Mouse (Mus musculus) layer of hippocampus, adult 9-11 months (tissue): Measurements from ENCODE around the gene Nfix.

ENCODE experiments used
- DNase-seq: peaks from one replicate; pipeline ENCODE4 v3.0.0; 2022

The Nfix gene

GRCm38 (mm10) chr8:84793791-84794485 is 6.2 kb downstream of the Nfix start:
- DNase-seq, result peak; percentile 87

- peak; percentile 78 for DNase-seq
Measured at GRCm38 (mm10) chr8:84793134-84793533, 7.0 kb downstream of the Nfix start.

- no peak for DNase-seq
Measured at GRCm38 (mm10) chr8:84792429-84792947, 7.7 kb downstream of the Nfix start.

DNA sequence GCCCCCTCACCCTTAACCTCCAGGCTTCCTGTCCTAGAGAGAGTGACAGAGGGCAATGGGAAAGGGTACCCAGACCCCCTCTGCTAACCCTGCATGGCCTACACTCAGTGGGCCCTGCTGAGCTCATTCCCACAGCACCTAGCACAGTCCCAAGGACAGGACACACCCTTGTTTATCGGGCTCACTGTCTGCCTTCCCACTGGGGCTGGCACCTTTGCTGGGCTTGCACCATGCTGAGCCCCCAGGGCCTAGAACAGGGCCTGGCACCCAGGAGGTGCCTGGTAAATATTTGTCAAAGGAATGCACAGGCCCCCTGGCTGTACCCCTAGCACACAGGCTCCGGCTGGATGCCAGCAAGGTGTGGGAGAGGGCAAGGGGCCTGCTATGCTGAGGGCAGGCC is 9.6 kb downstream of the Nfix start:
- DNase-seq, result no peak

DNA sequence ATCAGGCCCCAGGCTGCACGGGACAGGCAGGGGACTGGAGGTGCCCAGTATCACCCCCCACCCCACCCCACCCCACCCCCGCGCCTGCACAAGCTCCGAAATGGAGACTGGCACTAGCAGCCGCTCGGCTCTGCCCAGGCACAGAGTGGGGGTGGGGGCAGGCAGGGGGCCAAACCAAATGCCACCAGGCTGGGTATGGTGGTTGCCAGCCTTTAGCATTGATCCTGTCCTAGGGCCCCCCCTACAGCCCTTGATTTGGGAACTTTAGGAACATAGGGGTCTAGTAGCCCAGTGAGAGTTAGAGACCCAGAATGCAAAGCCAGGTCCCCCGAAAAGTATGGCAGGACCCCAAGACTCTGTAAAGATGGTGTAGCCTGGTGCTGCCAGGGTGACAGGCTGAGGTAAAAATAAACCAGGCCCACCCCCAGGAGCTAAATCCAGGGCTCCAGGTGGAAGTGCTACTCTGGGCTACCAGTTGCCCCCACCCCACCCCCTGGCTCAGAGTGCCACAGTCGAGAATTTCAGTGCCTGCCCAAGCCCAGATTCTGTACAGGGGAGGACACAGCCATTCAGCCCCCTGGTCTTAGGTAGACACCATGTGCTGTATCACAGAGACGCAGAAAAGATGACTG is 10.2 kb downstream of the Nfix start:
- DNase-seq, result peak; percentile 85

DNA sequence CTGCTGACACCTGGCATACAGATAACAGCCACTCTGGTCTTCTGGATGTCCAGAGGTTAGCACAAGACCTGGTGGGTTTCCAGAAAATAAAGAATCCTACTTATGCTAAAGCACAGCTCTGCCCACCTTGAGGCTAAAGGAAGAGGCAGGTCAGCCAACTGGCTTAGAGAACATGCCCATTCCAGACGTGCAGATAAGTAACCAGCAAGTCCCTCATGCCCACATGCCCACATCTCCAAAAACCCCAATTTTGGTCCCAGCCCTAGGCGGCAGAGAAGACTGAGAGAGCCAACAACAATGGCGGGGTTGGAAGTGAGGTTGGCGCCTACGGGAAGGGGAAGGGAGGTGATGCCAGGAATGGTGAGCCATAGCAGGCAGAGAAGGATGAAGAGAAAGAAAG is 10.8 kb downstream of the Nfix start:
- DNase-seq, result no peak

DNA sequence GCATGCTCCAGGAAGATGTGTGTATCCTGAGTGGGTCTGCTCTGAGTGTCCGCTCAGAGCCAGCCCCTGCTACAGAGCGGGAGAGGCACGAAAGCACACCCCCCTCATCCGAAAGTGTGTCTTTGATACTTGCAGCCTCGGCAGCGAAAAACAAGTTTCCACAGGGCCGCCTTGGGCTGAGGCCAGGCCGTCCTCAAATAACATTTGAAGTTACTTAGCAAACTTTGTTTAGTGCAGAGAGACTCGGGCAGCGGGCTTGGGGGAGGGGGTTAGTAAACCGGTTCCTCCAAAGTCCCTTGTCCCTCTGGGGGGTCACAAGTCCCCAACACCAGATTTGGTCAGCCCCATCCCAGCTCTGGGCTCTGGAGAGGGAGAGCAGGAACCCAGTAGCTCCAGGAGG is 11.2 kb downstream of the Nfix start:
- DNase-seq, result no peak

- no peak for DNase-seq
Measured at GRCm38 (mm10) chr8:84787523-84788302, 12.4 kb downstream of the Nfix start.

- DNase-seq, result no peak
Measured at GRCm38 (mm10) chr8:84786801-84787467, 13.2 kb downstream of the Nfix start.

- DNase-seq, result no peak
Measured at GRCm38 (mm10) chr8:84785756-84786677, 14.1 kb downstream of the Nfix start.

- DNase-seq, result no peak
Measured at GRCm38 (mm10) chr8:84785506-84785755, 14.7 kb downstream of the Nfix start.

DNA sequence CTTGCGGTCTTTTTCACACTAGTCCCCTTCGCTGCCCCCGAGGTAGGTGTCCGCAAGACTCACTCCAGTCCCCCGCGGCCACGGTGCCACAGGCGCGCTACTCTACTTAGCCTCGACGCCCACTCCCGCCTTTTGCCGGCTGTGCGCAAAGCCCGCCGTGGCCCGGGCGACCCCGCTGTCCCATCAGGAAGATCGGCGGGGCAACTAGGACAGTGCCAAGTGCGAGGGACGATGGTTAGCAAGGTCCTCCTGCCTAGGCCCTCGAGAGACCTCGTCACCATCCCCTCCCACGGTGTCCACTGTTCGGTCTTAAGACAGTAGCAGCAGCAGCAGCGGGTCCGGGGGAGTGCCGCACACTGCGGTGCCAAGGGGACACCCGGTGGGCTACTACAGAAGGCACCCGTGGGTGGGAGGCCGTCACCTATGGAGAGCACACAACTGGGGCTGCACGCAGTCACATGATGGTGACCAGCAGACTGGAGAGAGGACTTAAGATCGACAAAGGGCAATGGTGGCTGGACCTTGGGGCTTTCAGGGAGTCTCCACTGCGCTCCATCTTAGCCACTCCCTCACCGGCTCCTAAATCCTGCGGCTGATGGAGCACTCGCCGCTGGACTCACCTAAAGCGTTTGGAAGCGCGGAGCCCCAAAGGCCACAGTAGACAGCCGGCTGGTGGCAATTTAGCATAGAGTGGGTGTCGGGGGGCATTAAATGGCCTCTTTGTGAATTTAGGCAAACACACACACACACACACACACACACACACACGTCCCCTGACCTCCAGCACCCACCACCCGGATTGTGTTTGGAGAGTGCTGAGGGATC is 15.3 kb downstream of the Nfix start:
- DNase-seq, result no peak

- DNase-seq, result no peak
Measured at GRCm38 (mm10) chr8:84783919-84784581, 16.1 kb downstream of the Nfix start.

DNA sequence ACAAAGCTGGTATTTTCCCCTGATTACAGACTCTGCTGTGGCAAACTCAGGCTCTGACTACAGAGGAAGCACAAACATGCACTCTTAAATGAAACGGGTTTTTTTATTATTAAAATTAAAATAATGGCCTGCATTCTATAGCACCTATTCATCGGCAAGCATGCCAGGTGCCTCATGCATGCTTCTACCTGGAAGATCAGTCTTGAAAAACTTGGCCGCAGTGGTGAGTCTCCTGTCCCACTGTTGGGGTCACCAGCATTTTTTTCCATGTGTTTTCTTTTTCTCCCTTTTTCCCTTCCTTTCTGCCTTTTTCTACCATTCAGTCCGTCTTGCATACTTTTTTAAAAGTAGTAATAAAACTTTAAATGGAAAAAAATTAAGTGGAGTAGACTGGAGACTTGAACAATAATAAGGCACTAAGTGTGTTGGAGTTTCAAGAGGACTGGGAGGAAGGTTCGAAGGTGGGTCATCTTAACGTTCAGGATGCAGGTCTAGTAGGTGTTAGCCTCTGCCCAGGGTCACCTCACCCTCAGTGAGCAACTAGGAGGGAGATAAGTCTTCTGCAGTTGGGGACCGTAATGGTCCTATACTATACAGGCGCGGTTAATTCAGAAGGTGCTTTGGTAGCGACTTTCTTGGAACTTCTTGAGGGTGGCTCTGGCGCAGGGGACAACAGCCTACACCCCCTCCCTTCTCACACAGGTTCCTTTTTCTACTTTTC is 16.8 kb downstream of the Nfix start:
- DNase-seq, result no peak

DNA sequence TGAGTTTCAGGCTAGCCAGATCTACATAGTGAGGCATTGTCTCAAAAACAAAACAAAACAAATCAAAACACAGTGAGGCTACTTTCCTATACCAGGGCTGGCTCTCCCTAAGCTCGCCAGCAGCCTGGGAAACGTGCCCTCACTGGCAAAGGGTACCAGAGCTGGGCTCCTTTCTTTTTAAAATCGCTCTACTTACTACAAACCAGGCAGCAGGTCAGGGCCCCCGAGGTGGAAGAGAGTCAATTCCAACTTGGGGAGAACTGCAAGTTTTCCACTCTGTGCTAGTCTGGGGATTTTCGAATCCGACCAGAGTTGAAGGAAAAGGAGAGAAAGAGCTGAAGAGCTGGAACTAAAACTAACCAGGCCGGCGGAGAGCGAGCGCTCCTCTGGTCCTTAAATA is 17.5 kb downstream of the Nfix start:
- DNase-seq, result no peak

DNA sequence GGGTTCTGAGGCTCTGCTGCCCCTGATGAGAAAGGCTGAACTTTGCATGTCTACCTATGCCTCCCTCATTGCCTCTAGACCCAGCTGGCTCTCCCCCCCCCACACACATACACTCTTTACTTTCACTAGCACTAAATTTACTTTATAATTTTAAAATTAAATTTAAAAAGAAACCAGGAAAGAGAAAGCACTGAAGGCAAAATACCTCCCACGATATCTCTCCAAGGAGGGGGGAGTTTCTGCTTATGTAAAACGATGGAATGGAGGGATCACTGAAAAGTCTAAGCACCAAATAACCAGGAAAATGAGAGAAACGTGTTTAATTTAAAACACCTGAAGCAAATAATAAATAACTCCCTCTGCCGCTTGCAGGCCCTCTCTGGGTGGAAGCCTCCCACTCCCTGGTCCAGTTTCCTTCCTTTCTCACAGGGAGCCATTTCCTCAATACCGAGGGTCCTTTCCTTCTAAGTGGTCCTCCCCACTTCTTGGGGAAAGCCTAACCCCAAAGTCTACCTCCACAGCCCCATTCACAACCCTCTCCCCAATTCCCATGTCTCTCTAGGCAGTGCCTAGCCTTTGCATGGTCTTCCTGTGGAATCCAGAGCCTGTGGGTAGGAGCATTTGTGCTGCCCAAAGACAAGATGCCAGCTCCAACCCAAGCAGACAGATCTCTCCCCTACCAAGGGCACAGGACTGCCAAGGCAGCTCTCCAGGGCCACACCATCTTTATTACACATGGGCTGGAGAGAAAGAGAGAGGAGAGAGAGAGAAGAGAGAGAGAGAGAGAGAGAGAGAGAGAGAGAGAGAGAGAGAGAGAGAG is 18.2 kb downstream of the Nfix start:
- DNase-seq, result no peak

GRCm38 (mm10) chr8:84780949-84781680 is 19.0 kb downstream of the Nfix start:
- no peak for DNase-seq

GRCm38 (mm10) chr8:84780225-84780555 is 20.0 kb downstream of the Nfix start:
- DNase-seq, result no peak
